Mouse (Mus musculus): ENCODE data around the gene Bicc1.

Bicc1 gene

GRCm38 (mm10) chr10:71120769-71121165 lies 38.7 kb downstream of the Bicc1 start:
- DNase-seq (ENCODE audit: low spot score), result no peak

GRCm38 (mm10) chr10:71120121-71120768 lies 39.3 kb downstream of the Bicc1 start:
- no peak for DNase-seq (ENCODE audit: low spot score)

GRCm38 (mm10) chr10:71119120-71119847 lies 40.2 kb downstream of the Bicc1 start:
- DNase-seq (ENCODE audit: low spot score), result peak; percentile 20

- no peak for DNase-seq (ENCODE audit: low spot score)
Observed at GRCm38 (mm10) chr10:71117766-71118165, 41.7 kb downstream of the Bicc1 start.

GRCm38 (mm10) chr10:71114260-71114920 lies 45.1 kb downstream of the Bicc1 start:
- no peak for DNase-seq (ENCODE audit: low spot score)

- no peak for DNase-seq (ENCODE audit: low spot score)
Observed at GRCm38 (mm10) chr10:71106491-71107205, 52.9 kb downstream of the Bicc1 start.

GRCm38 (mm10) chr10:71104791-71105190 lies 54.7 kb downstream of the Bicc1 start:
- DNase-seq (ENCODE audit: low spot score), result no peak

- DNase-seq (ENCODE audit: low spot score), result no peak
Observed at GRCm38 (mm10) chr10:71100815-71101499, 58.5 kb downstream of the Bicc1 start.

GRCm38 (mm10) chr10:71094707-71095254 lies 64.7 kb downstream of the Bicc1 start:
- DNase-seq (ENCODE audit: low spot score), result no peak

GRCm38 (mm10) chr10:71093312-71093711 lies 66.2 kb downstream of the Bicc1 start:
- no peak for DNase-seq (ENCODE audit: low spot score)

- no peak for DNase-seq (ENCODE audit: low spot score)
Observed at GRCm38 (mm10) chr10:71087359-71087716, 72.2 kb downstream of the Bicc1 start.

- no peak for DNase-seq (ENCODE audit: low spot score)
Observed at GRCm38 (mm10) chr10:71086571-71087358, 72.7 kb downstream of the Bicc1 start.

GRCm38 (mm10) chr10:71082986-71083385 lies 76.5 kb downstream of the Bicc1 start:
- DNase-seq (ENCODE audit: low spot score), result no peak

- DNase-seq (ENCODE audit: low spot score), result no peak
Observed at GRCm38 (mm10) chr10:71078856-71079255, 80.6 kb downstream of the Bicc1 start.

- DNase-seq (ENCODE audit: low spot score), result no peak
Observed at GRCm38 (mm10) chr10:71065009-71065408, 94.5 kb downstream of the Bicc1 start.

- DNase-seq (ENCODE audit: low spot score), result no peak
Observed at GRCm38 (mm10) chr10:71064576-71064975, 94.9 kb downstream of the Bicc1 start.

- peak; percentile 53 for DNase-seq (ENCODE audit: low spot score)
Observed at GRCm38 (mm10) chr10:71062151-71062550, 97.3 kb downstream of the Bicc1 start.

GRCm38 (mm10) chr10:71060269-71060668 lies 99.2 kb downstream of the Bicc1 start:
- no peak for DNase-seq (ENCODE audit: low spot score)

- peak; percentile 85 for DNase-seq (ENCODE audit: low spot score)
Observed at GRCm38 (mm10) chr10:71058616-71059247, 100.8 kb downstream of the Bicc1 start.

GRCm38 (mm10) chr10:71058070-71058469 lies 101.4 kb downstream of the Bicc1 start:
- DNase-seq (ENCODE audit: low spot score), result no peak

Data from lung, postnatal 25 days (tissue).